Mouse (Mus musculus) neural tube, embryonic 11.5 days (tissue): ENCODE results near the gene Fbxo47. TPM values are rescaled to one million over a fixed set of nuclear protein-coding genes. Genes with fewer than 3 reads are reported as not detected.

ENCODE experiments used
- ATAC-seq: fragments of 200-750 bp; cut with Nextera tagmentation; 2 replicates; pipeline ENCODE4 v1.8.0; 2017; ENCODE audit warnings: moderate number of reproducible peaks, mild to moderate bottlenecking, moderate TSS enrichment, moderate library complexity; ENCODE audit not compliant: insufficient read depth, low FRiP score, low TSS enrichment
- DNase-seq: peaks from one replicate; pipeline ENCODE4 v3.0.0-alpha.2; 2015; ENCODE audit warnings: low spot score
- H3K27ac ChIP-seq: fragments of 300-500 bp; sonication (generic); 2 replicates; pipeline ENCODE4 v1.5.1; 2014; ENCODE audit warnings: low read depth, mild to moderate bottlenecking, low read length
- H3K27me3 ChIP-seq: fragments of 300-500 bp; sonication (generic); 2 replicates; pipeline ENCODE4 v1.6.1; 2014; ENCODE audit warnings: mild to moderate bottlenecking, low read length, mixed read lengths; ENCODE audit not compliant: control insufficient read depth, insufficient read depth
- H3K36me3 ChIP-seq: fragments of 300-500 bp; sonication (generic); 2 replicates; pipeline ENCODE4 v1.6.1; 2014; ENCODE audit warnings: mild to moderate bottlenecking, low read length, moderate library complexity, mixed read lengths; ENCODE audit not compliant: control insufficient read depth, insufficient read depth
- H3K4me1 ChIP-seq: fragments of 300-500 bp; sonication (generic); 2 replicates; pipeline ENCODE4 v1.6.1; 2014; ENCODE audit warnings: low read length, mixed read lengths; ENCODE audit not compliant: control insufficient read depth, insufficient read depth
- H3K4me2 ChIP-seq: fragments of 300-500 bp; sonication (generic); 2 replicates; pipeline ENCODE4 v1.6.1; 2014; ENCODE audit warnings: low read depth, mild to moderate bottlenecking, moderate library complexity
- H3K4me3 ChIP-seq: fragments of 300-500 bp; sonication (generic); 2 replicates; pipeline ENCODE4 v1.5.1; 2014; ENCODE audit warnings: low read depth, low read length
- H3K9ac ChIP-seq: fragments of 300-500 bp; sonication (generic); 2 replicates; pipeline ENCODE4 v1.6.1; 2014; ENCODE audit warnings: mild to moderate bottlenecking, low read length
- H3K9me3 ChIP-seq: fragments of 300-500 bp; sonication (generic); 2 replicates; pipeline ENCODE4 v1.6.1; 2016; ENCODE audit warnings: low read length; ENCODE audit not compliant: control insufficient read depth
- WGBS: fragments of 180-500 bp; shearing (Covaris S2); extraction: QIAGEN DNeasy Blood & Tissue Kit; methylation state at CpG from one replicate; pipeline ENCODE4 v1.1.7; 2014; 5-methylcytosine and 5-hydroxymethylcytosine counted together
- polyA plus RNA-seq: library from polyadenylated mRNA; unstranded; fragments of >200 nt; fragmentation: Nextera tagmentation; extraction: Ambion mirVana; gene quantifications from 2 replicates; pipeline ENCODE4 v1.2.1, GENCODE M21; 2014

Gene Fbxo47
- polyA plus RNA-seq, 1 experiment from 2014 or later: 0.53 TPM

- Histone ChIP-seq H3K27ac (peak overlapping the region; percentile 44; the same call in 1 of the 2 replicates), H3K4me3 (no peak overlapping the region), H3K9me3 (no peaks in the 10 kb centered on the region), H3K4me2 (no peak overlapping the region), H3K9ac (no peak overlapping the region; the same call in 1 of the 2 replicates), H3K4me1 (peaks cover 61% of the 10 kb centered on the region), H3K27me3 (no peaks in the 10 kb centered on the region), H3K36me3 (no peaks in the 10 kb centered on the region; the same call in 1 of the 2 replicates)
- DNase-seq: no peak
- WGBS: 35% methylated on average over 3 of the region's 3 CpGs
- no peak for ATAC-seq
Observed at GRCm38 (mm10) chr11:97810970-97811369, 73.0 kb downstream of the Fbxo47 start.

DNA sequence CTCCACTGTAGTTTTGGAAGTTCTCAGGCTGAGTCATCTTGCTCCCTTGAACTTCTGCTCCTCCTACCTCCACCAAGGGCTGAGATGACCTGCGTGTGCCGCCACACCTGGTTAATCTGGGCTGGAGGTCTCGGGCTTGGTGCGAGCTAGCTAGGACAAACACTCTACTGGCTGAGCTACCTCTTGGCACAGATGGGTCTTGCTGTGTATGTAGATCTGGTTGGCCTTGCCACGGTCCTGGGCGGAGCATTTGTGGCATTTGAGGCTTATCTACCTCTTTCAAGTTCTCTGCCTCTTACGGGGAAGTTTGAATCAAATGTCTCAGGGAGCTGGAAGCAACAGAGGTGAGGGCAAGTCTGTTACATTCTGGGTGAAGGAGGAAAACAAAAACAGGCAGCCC is 73.6 kb downstream of the Fbxo47 start:
- DNase-seq: no peak
- Histone ChIP-seq H3K27me3 (no peaks in the 10 kb centered on the region), H3K4me1 (peaks cover 64% of the 10 kb centered on the region), H3K27ac (no peak overlapping the region), H3K36me3 (no peaks in the 10 kb centered on the region; the same call in 1 of the 2 replicates), H3K4me2 (no peak overlapping the region), H3K4me3 (no peak overlapping the region), H3K9me3 (no peaks in the 10 kb centered on the region), H3K9ac (no peak overlapping the region; the same call in 1 of the 2 replicates)
- ATAC-seq: no peak
- WGBS: 82% methylated on average over 7 of the region's 7 CpGs

DNA sequence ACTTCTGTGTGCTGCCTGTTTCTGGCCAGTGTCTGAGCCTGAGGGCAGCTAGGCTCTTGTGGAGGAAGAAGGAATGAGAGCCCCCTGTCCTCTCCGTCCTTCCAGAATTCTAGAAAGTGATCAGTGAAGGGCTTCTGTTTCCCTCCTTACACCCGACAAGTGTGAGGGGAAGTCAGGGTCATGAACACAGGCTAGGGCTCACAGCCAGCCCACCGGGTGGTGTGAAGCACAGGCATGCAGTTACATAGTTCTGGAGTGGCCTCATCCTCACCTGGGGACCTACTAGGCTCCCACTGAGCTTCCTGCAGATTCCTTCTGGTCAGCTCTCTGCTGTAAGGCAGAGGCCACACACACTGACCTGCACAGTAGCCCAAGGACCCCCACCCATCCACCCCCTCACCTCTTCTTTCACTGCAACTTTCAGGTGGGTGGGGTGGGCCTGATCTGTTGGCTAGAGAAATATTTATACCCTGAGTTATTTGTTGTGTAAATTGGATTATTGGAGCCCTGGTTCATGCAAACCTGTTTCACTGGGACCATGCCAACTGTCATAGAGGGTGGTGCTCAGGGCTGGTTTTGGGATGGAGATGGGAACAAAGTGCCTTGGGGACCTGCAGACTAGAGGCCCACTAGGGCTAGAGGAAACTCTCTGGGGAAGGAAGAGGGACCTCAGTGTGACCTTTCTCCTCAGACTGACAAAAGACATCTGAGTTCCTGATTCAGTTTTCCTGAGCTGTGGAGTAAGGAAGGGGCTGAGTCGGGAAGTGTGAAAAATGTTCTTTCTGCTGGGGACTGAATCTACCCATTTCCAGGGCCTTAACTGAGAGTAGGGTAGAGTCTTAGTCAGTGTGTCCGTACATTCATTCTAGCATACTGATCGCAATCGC is 74.5 kb downstream of the Fbxo47 start:
- no peak for ATAC-seq

DNA sequence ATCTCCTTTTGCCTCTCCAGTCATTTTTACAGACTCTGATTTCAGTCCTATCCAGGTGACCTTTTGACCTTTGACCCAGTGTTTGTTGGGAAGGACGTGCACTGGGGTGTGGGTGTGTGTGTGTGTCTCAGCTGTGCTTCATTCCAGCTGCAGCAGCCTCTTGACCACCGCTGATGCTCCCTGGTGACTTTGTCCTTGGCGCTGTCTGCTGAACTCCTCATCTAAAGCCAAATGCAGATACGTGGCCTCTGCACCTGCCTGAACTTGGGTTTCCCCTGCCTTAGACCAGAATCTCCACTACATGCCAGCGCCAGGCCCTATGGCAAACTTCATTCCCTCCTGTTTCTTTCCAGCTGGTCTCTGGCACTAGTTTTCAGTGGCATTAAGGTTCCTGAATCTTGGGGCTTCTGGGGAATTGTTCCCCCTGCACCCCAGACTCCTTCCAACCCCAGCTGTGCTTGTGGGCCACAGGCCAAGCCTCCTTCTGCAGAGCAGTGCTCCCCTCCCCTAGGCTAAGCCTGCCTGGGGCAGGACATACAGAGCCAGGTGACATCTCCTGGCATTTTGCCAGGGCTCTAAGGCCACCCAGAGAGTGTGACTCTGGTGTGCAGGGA is 75.2 kb downstream of the Fbxo47 start:
- ATAC-seq (no peak), DNase-seq (no peak)
- Histone ChIP-seq H3K4me2 (no peak overlapping the region), H3K36me3 (no peaks in the 10 kb centered on the region; the same call in 1 of the 2 replicates), H3K9me3 (no peaks in the 10 kb centered on the region), H3K9ac (no peak overlapping the region), H3K4me3 (no peak overlapping the region), H3K4me1 (peaks cover 73% of the 10 kb centered on the region), H3K27me3 (no peaks in the 10 kb centered on the region), H3K27ac (0 out of 2 replicates have a peak overlapping the region, but pooled peaks have one; percentile 20)
- WGBS: 44% methylated on average over 5 of the region's 5 CpGs

More for the DNA sequence above, 74.5 kb downstream of the Fbxo47 start:
- H3K36me3 ChIP-seq: no peaks in the 10 kb centered on the region; the same call in 1 of the 2 replicates
- no peaks in the 10 kb centered on the region for H3K27me3 ChIP-seq
- H3K27ac ChIP-seq: no peak overlapping the region
- H3K4me3 ChIP-seq: no peak overlapping the region
- no peak overlapping the region for H3K9ac ChIP-seq
- H3K9me3 ChIP-seq: no peaks in the 10 kb centered on the region
- 68% methylated on average over 7 of the region's 7 CpGs for WGBS
- peaks cover 69% of the 10 kb centered on the region for H3K4me1 ChIP-seq
- DNase-seq: no peak
- H3K4me2 ChIP-seq: no peak overlapping the region

DNA sequence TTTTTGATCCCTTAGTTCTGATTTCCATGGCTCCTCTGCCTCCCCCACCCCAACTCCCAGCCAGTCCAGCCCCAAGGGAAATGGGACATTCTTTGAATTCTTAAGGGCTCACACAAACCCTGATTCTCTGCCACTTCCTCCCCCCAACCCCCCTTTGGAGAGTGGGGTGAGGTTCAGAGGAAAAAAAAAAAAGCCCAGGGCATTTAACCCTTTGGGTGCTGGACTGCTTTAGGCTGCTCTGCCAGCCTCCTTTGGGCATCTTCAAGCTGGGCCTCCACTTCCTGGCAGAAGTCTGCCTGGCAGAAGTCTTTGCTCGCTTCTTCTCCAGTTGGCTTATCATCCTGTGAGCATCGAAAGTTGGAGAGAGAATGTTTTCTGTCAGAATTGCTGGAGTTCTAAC is 75.9 kb downstream of the Fbxo47 start:
- no peak overlapping the region for H3K27ac ChIP-seq
- 80% methylated on average over 2 of the region's 2 CpGs for WGBS
- peak overlapping the region; percentile 6; the same call in 1 of the 2 replicates for H3K9ac ChIP-seq
- ATAC-seq (no peak), DNase-seq (peak; percentile 12)
- no peaks in the 10 kb centered on the region for H3K9me3 ChIP-seq
- no peak overlapping the region for H3K4me2 ChIP-seq
- no peaks in the 10 kb centered on the region; the same call in 1 of the 2 replicates for H3K36me3 ChIP-seq
- no peaks in the 10 kb centered on the region for H3K27me3 ChIP-seq
- peaks cover 70% of the 10 kb centered on the region for H3K4me1 ChIP-seq
- H3K4me3 ChIP-seq: no peak overlapping the region

GRCm38 (mm10) chr11:97807626-97808025 is 76.3 kb downstream of the Fbxo47 start:
- ATAC-seq (no peak), DNase-seq (no peak)
- Histone ChIP-seq H3K9me3 (no peaks in the 10 kb centered on the region), H3K4me3 (no peak overlapping the region), H3K9ac (peak overlapping the region; percentile 6; the same call in 1 of the 2 replicates), H3K4me2 (no peak overlapping the region), H3K27me3 (no peaks in the 10 kb centered on the region), H3K4me1 (peaks cover 66% of the 10 kb centered on the region), H3K27ac (no peak overlapping the region), H3K36me3 (no peaks in the 10 kb centered on the region; the same call in 1 of the 2 replicates)
- 51% methylated on average over 6 of the region's 6 CpGs for WGBS

GRCm38 (mm10) chr11:97806613-97806964 is 77.4 kb downstream of the Fbxo47 start:
- Histone ChIP-seq H3K4me1 (peaks cover 64% of the 10 kb centered on the region), H3K9ac (no peak overlapping the region), H3K36me3 (no peaks in the 10 kb centered on the region; the same call in 1 of the 2 replicates), H3K4me2 (no peak overlapping the region), H3K27ac (no peak overlapping the region), H3K9me3 (no peaks in the 10 kb centered on the region), H3K4me3 (no peak overlapping the region), H3K27me3 (no peaks in the 10 kb centered on the region)
- 73% methylated on average over 7 of the region's 7 CpGs for WGBS
- ATAC-seq: no peak
- DNase-seq: no peak

GRCm38 (mm10) chr11:97805662-97806612 is 78.0 kb downstream of the Fbxo47 start:
- H3K27ac ChIP-seq: no peak overlapping the region
- no peak overlapping the region for H3K9ac ChIP-seq
- 0 out of 2 replicates have a peak, but pooled peaks have one; percentile 38 for ATAC-seq
- 59% methylated on average over 15 of the region's 15 CpGs for WGBS
- no peaks in the 10 kb centered on the region for H3K27me3 ChIP-seq
- peak; percentile 9 for DNase-seq
- H3K4me3 ChIP-seq: no peak overlapping the region
- no peak overlapping the region for H3K4me2 ChIP-seq
- no peaks in the 10 kb centered on the region; the same call in 1 of the 2 replicates for H3K36me3 ChIP-seq
- peaks cover 63% of the 10 kb centered on the region for H3K4me1 ChIP-seq
- no peaks in the 10 kb centered on the region for H3K9me3 ChIP-seq
